In the genomic region with DNA sequence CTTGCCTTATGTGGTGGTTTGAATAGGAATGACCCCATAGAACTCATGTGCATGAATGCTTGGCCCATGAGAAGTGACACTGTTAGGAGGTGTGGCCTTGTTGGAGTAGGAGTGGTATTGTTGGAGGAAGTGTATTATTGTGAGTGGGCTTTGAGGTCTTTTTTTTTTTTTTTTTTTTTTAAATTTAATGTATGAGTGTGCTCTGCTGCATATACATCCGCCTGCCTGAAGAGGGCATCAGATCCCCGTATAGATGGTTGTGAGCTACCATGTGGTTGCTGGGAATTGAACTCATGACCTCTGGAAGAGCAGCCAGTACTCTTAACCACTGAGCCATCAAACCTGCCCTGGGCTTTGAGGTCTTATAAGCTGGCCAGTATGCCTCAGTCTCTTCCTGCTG, we compare ENCODE assay signal across 24 mouse cellular contexts. TPM values are rescaled to one million over a fixed set of nuclear protein-coding genes. Genes with fewer than 3 reads are reported as not detected.
DNase-seq lines count a peak whose midpoint lies in the region; ATAC-seq and TF ChIP-seq lines count a peak whose summit lies in the region.
"Had no signal": no experiment of that assay in that cellular context is flagged by ENCODE, and none has a peak within 500 bp of the region (broad histone marks: within the 10 kb centered on the region; RNA-seq: fewer than 3 reads in every experiment).

No protein-coding gene starts in this region.

- TF ChIP-seq POLR2A in CH12.LX (IDR thresholded peaks at IDR 0.05; ENCODE audit: low read depth, low read length), result no peak

- no peaks in the 10 kb centered on the region for H3K79me2 ChIP-seq in CH12.LX (replicated peaks; ENCODE audit: control insufficient read depth, extremely low read depth, insufficient read depth, poor library complexity, severe bottlenecking)

- H3K9me3 ChIP-seq in liver, postnatal 0 days (ENCODE audit: low read length), result no peaks in the 10 kb centered on the region
- no peaks in the 10 kb centered on the region for H3K9me3 ChIP-seq in liver, embryonic 12.5 days (replicated peaks)
- no peaks in the 10 kb centered on the region for H3K9me3 ChIP-seq in CH12.LX (replicated peaks; ENCODE audit: low read length)
- no peaks in the 10 kb centered on the region for H3K9me3 ChIP-seq in heart, embryonic 11.5 days (replicated peaks; ENCODE audit: control insufficient read depth, low read length)
- H3K9me3 ChIP-seq: embryonic facial prominence, embryonic 12.5 days; forebrain, embryonic 15.5 days; G1E; hindbrain, embryonic 12.5 days had no signal

- DNase-seq in liver, postnatal 0 days, result no peak
- DNase-seq in CH12.LX (ENCODE audit: extremely low read depth), result no peak
- DNase-seq in ES-CJ7 (ENCODE audit: low read depth, low spot score), result peak; percentile 47
- DNase-seq in ZHBTc4 (ENCODE audit: low read depth, low spot score), result peak; percentile 45
- no peak for DNase-seq in kidney, adult 18-20 months
- DNase-seq: adrenal gland, adult 8-10 months; B cell, adult 2 months; cerebellum, adult 11-12 months; cerebellum, adult 9-10 months; cerebellum, postnatal 25 days; gastrocnemius, postnatal 36 days; heart, postnatal 10 days; heart, postnatal 4 days had no signal

- in situ Hi-C loops in CH12.LX (cut with MboI; ENCODE audit: low pct_ligation_motif_present, low pct_unique_long_range_greater_than_20kb, low sequenced_read_pairs), result loop anchor here (25.0 kb wide), 1 partner anchor 285 kb away; no protein-coding TSS in a partner anchor

- no peaks in the 10 kb centered on the region for H3K36me3 ChIP-seq in liver, postnatal 0 days (replicated peaks; ENCODE audit: insufficient read depth, low read length)
- no peaks in the 10 kb centered on the region for H3K36me3 ChIP-seq in liver, embryonic 12.5 days
- H3K36me3 ChIP-seq in CH12.LX (replicated peaks in 1 of 2; ENCODE audit: control insufficient read depth in 1 of 2, insufficient read depth in 1 of 2, low read length in 1 of 2), result peaks cover 0 to 48% of the 10 kb centered on the region in 2 experiments
- no peaks in the 10 kb centered on the region for H3K36me3 ChIP-seq in heart, embryonic 11.5 days (ENCODE audit: control insufficient read depth, insufficient read depth, low read length)
- H3K36me3 ChIP-seq: embryonic facial prominence, embryonic 12.5 days; forebrain, embryonic 15.5 days; G1E; hindbrain, embryonic 12.5 days had no signal

- H3K27me3 ChIP-seq in liver, postnatal 0 days (ENCODE audit: insufficient read depth, low read length), result no peaks in the 10 kb centered on the region
- H3K27me3 ChIP-seq in liver, embryonic 12.5 days (replicated peaks), result no peaks in the 10 kb centered on the region
- H3K27me3 ChIP-seq in CH12.LX (replicated peaks), result no peaks in the 10 kb centered on the region
- no peaks in the 10 kb centered on the region for H3K27me3 ChIP-seq in heart, embryonic 11.5 days (ENCODE audit: control insufficient read depth, insufficient read depth, low read length)
- H3K27me3 ChIP-seq: embryonic facial prominence, embryonic 12.5 days; forebrain, embryonic 15.5 days; hindbrain, embryonic 12.5 days had no signal

- no peak overlapping the region for H3K9ac ChIP-seq in liver, postnatal 0 days (replicated peaks)
- H3K9ac ChIP-seq in liver, embryonic 12.5 days, result no peak overlapping the region
- no peak overlapping the region for H3K9ac ChIP-seq in CH12.LX (ENCODE audit: insufficient read depth, low read depth)
- no peak overlapping the region for H3K9ac ChIP-seq in heart, embryonic 11.5 days (ENCODE audit: low read depth, low read length)
- H3K9ac ChIP-seq: embryonic facial prominence, embryonic 12.5 days; forebrain, embryonic 15.5 days; hindbrain, embryonic 12.5 days had no signal

- no peak overlapping the region for H3K4me3 ChIP-seq in liver, postnatal 0 days (ENCODE audit: low read depth, low read length)
- no peak overlapping the region for H3K4me3 ChIP-seq in liver, embryonic 12.5 days
- no peak overlapping the region for H3K4me3 ChIP-seq in CH12.LX (replicated peaks in 1 of 3; ENCODE audit: low read depth in 2 of 3, low read length in 2 of 3, poor library complexity in 1 of 3)
- no peak overlapping the region for H3K4me3 ChIP-seq in heart, embryonic 11.5 days (ENCODE audit: low read depth, low read length)
- H3K4me3 ChIP-seq: embryonic facial prominence, embryonic 12.5 days; forebrain, embryonic 15.5 days; hindbrain, embryonic 12.5 days had no signal

- TF ChIP-seq EP300 in liver, postnatal 0 days (IDR thresholded peaks at IDR 0.05; ENCODE audit: low read depth), result no peak
- no peak for TF ChIP-seq EP300 in CH12.LX (IDR thresholded peaks at IDR 0.05; ENCODE audit: low read length)

- WGBS in liver, postnatal 0 days (ENCODE audit: insufficient replicate concordance), result 72% methylated on average over 2 of the region's 2 CpGs
- 53% methylated on average over 2 of the region's 2 CpGs for WGBS in liver, embryonic 12.5 days (ENCODE audit: insufficient replicate concordance)
- WGBS in heart, embryonic 11.5 days (ENCODE audit: insufficient replicate concordance), result 39% methylated on average over 2 of the region's 2 CpGs

- no peak overlapping the region for H3K27ac ChIP-seq in liver, postnatal 0 days (ENCODE audit: low read depth)
- no peak overlapping the region for H3K27ac ChIP-seq in liver, embryonic 12.5 days
- no peak overlapping the region for H3K27ac ChIP-seq in CH12.LX (ENCODE audit: insufficient read depth, low read depth)
- no peak overlapping the region for H3K27ac ChIP-seq in heart, embryonic 11.5 days (ENCODE audit: low read depth, low read length)
- H3K27ac ChIP-seq: embryonic facial prominence, embryonic 12.5 days; forebrain, embryonic 15.5 days; hindbrain, embryonic 12.5 days; hindbrain, postnatal 0 days had no signal

- H3K4me1 ChIP-seq in liver, postnatal 0 days (ENCODE audit: insufficient read depth), result no peaks in the 10 kb centered on the region
- no peaks in the 10 kb centered on the region for H3K4me1 ChIP-seq in liver, embryonic 12.5 days
- peaks cover 13 to 21% of the 10 kb centered on the region in 2 experiments for H3K4me1 ChIP-seq in CH12.LX (ENCODE audit: control insufficient read depth in 1 of 2, insufficient read depth in 2 of 2)
- H3K4me1 ChIP-seq in heart, embryonic 11.5 days (ENCODE audit: control insufficient read depth, insufficient read depth, low read length), result no peaks in the 10 kb centered on the region
- H3K4me1 ChIP-seq: embryonic facial prominence, embryonic 12.5 days; forebrain, embryonic 15.5 days; hindbrain, embryonic 12.5 days had no signal

- no peak overlapping the region for H3K4me2 ChIP-seq in liver, postnatal 0 days (ENCODE audit: low read depth, low read length)
- H3K4me2 ChIP-seq in liver, embryonic 12.5 days, result no peak overlapping the region
- no peak overlapping the region for H3K4me2 ChIP-seq in CH12.LX (ENCODE audit: insufficient read depth, low read depth, poor library complexity, severe bottlenecking)
- H3K4me2 ChIP-seq in heart, embryonic 11.5 days, result no peak overlapping the region
- H3K4me2 ChIP-seq: embryonic facial prominence, embryonic 12.5 days; forebrain, embryonic 15.5 days; hindbrain, embryonic 12.5 days had no signal

- TF ChIP-seq CTCF in liver, postnatal 0 days (IDR thresholded peaks at IDR 0.05; ENCODE audit: low read depth), result 0 out of 2 replicates have a peak, but pooled peaks have one; percentile 33
- TF ChIP-seq CTCF in CH12.LX (conservative IDR thresholded peaks at IDR 0.05 in 1 of 2, IDR thresholded peaks at IDR 0.05 in 1 of 2; ENCODE audit: low read depth in 2 of 2, low read length in 2 of 2), result peak in 1 of 2 experiments; percentile 31; a peak in 1 of 4 replicates

- dilution Hi-C loops in CH12.LX (cut with MboI; ENCODE audit: extremely low pct_ligation_motif_present, extremely low pct_unique_long_range_greater_than_20kb, low sequenced_read_pairs), result no loop called here

- TF ChIP-seq RAD21 in CH12.LX (IDR thresholded peaks at IDR 0.05; ENCODE audit: low read depth, low read length), result no peak; the same call in 1 of the 2 replicates

- ATAC-seq in liver, postnatal 0 days, result no peak
- ATAC-seq in liver, embryonic 12.5 days, result no peak
- no peak for ATAC-seq in heart, embryonic 11.5 days (replicated peaks; ENCODE audit: insufficient number of reproducible peaks, low FRiP score, low TSS enrichment)
- ATAC-seq: CD4-positive, CD25-positive, alpha-beta regulatory T cell, adult 4 months; forebrain, embryonic 15.5 days; hindbrain, postnatal 0 days had no signal

TF ChIP-seq in CH12.LX, 34 proteins besides CTCF, POLR2A, EP300 and RAD21:
- TF ChIP-seq ZNF384 (IDR thresholded peaks at IDR 0.05; ENCODE audit: low read depth, low read length) (peak; percentile 83), MYC (IDR thresholded peaks at IDR 0.05; ENCODE audit: low read depth, low read length) (no peak)

RNA-seq across cellular contexts. Expression of a gene that starts 17.3 kb away (rescaled TPM):
- polyA plus RNA-seq in liver, postnatal 0 days (2015; fragmentation: Nextera tagmentation; extraction: Ambion mirVana), result 45.4 and 53.0 TPM in 2 replicates
- 121 and 128 TPM in 2 replicates for polyA plus RNA-seq in liver, embryonic 12.5 days (2016; fragmentation: Nextera tagmentation; extraction: Ambion mirVana)
- total RNA-seq in CH12.LX (2012; rRNA removed) (184 and 191 TPM in 2 replicates), CH12.LX (2014; rRNA removed) (186 and 207 TPM in 2 replicates)
- polyA plus RNA-seq in CH12.LX (2012; ENCODE audit: insufficient read length, low read depth), result 144 and 159 TPM in 2 replicates
- 92.0 and 98.2 TPM in 2 replicates for polyA plus RNA-seq in heart, embryonic 11.5 days (2014; fragmentation: Nextera tagmentation; extraction: Ambion mirVana)

RNA-seq across cellular contexts. Expression of a gene that starts 31.8 kb away (rescaled TPM):
- polyA plus RNA-seq in liver, postnatal 0 days (2015; fragmentation: Nextera tagmentation; extraction: Ambion mirVana), result 0.32 and 0.36 TPM in 2 replicates
- polyA plus RNA-seq in liver, embryonic 12.5 days (2016; fragmentation: Nextera tagmentation; extraction: Ambion mirVana), result 0.14 and 0.29 TPM in 2 replicates
- total RNA-seq in CH12.LX (2012; rRNA removed), result 6.6 and 9.2 TPM in 2 replicates
- total RNA-seq in CH12.LX (2014; rRNA removed), result 47.3 and 55.8 TPM in 2 replicates
- polyA plus RNA-seq in CH12.LX (2012; ENCODE audit: insufficient read length, low read depth), result 17.9 and 22.2 TPM in 2 replicates
- 0.19 and 0.21 TPM in 2 replicates for polyA plus RNA-seq in heart, embryonic 11.5 days (2014; fragmentation: Nextera tagmentation; extraction: Ambion mirVana)
- total RNA-seq: adrenal gland, postnatal 4 days; gastrocnemius, adult 8-10 months; heart, postnatal 10 days; heart, postnatal 4 days; hindbrain, postnatal 0 days had no signal
- polyA plus RNA-seq: cortical plate, adult 2 months; G1E had no signal

RNA-seq across cellular contexts. Expression of a gene that starts 32.4 kb away (rescaled TPM):
- 80.3 and 91.6 TPM in 2 replicates for polyA plus RNA-seq in liver, postnatal 0 days (2015; fragmentation: Nextera tagmentation; extraction: Ambion mirVana)
- 6.3 and 6.9 TPM in 2 replicates for polyA plus RNA-seq in liver, embryonic 12.5 days (2016; fragmentation: Nextera tagmentation; extraction: Ambion mirVana)
- total RNA-seq in CH12.LX (2012; rRNA removed), result 4.6 and 8.4 TPM in 2 replicates
- total RNA-seq in CH12.LX (2014; rRNA removed), result 2.4 and 3.3 TPM in 2 replicates
- polyA plus RNA-seq in CH12.LX (2012; ENCODE audit: insufficient read length, low read depth), result 2.3 and 2.4 TPM in 2 replicates
- 0.23 and 0.24 TPM in 2 replicates for polyA plus RNA-seq in heart, embryonic 11.5 days (2014; fragmentation: Nextera tagmentation; extraction: Ambion mirVana)
- total RNA-seq: G1E; gastrocnemius, adult 8-10 months; gastrocnemius, postnatal 36 days had no signal
- polyA plus RNA-seq: forebrain, embryonic 15.5 days; G1E had no signal

Comparison
In these comparisons a context has a peak if more than half of its experiments do, and no peak if none do; other contexts are left out.
1. RNA of a gene that starts 32.4 kb away (polyA plus RNA-seq): 80.3 to 91.6 TPM in liver, postnatal 0 days; 6.3 to 6.9 TPM in liver, embryonic 12.5 days, 2.3 to 2.4 TPM in CH12.LX and 0.23 to 0.24 TPM in heart, embryonic 11.5 days; every median in the first group is over 10 times any median in the second.
2. DNase-seq: peak in ES-CJ7 (single experiment) and ZHBTc4 (single experiment); none in liver, postnatal 0 days (single experiment), CH12.LX (single experiment) and kidney, adult 18-20 months (single experiment).
3. RNA of a gene that starts 31.8 kb away (polyA plus RNA-seq): 17.9 to 22.2 TPM in CH12.LX; 0.32 to 0.36 TPM in liver, postnatal 0 days, 0.14 to 0.29 TPM in liver, embryonic 12.5 days and 0.19 to 0.21 TPM in heart, embryonic 11.5 days; every median in the first group is over 10 times any median in the second.